Mouse (Mus musculus): ENCODE measurements around the gene Apof. TPM values are rescaled to one million over a fixed set of nuclear protein-coding genes. Genes with fewer than 3 reads are reported as not detected.
A peak's percentile ranks its signal among the peaks of the same experiment; 100 is the strongest.

Apof gene
- polyA plus RNA-seq, 2 experiments = 61.3 to 73.7 TPM

DNA sequence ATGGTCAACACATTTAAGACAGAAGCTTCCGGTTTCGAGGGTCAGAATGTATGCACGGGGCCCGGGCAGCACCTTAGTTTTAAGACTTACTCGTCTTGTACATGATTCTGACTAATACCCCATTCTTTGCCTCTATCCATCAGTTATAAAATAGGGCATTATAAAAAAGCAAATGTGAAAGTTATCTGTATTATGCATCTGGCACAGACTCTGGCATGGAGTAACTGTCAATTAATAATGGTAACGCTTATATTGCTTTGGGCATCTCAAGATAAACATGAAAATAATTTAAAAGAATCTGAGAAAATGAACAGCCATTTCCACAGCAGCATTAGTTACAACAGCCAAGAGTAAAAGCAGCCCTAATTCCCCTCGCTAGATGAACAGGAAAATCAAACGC lies 40.5 kb upstream of the Apof start:
- TF ChIP-seq EP300 (IDR thresholded peaks at IDR 0.05; ENCODE audit: low read depth) (peak; percentile 33; the same call in 1 of the 2 replicates), CTCF (IDR thresholded peaks at IDR 0.05; ENCODE audit: low read depth) (no peak)

DNA sequence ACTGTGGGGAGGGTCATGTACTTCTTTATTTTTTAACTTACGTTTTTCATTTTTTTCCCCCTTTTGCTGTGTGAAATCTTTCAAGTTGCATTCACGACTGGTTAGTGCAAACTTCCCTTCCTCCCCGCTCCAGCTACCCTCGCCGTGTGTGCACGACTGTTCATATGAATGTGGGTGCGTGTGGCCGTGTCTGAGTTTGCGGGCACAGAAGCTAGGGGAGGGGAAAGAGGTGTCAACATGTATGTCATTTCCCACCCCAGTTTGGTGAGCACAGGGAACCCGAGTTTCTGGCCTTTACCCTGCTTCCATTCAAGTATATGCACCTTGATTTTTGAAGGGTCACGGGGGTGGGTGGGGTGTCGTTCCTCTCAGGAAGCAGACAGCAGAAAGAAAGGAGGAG lies 37.9 kb upstream of the Apof start:
- Histone ChIP-seq H3K27ac (no peak overlapping the region; the same call in 1 of the 2 replicates), H3K27me3 (ENCODE audit: control insufficient read depth, insufficient read depth, low read length) (no peaks in the 10 kb centered on the region), H3K4me1 (replicated peaks; ENCODE audit: control insufficient read depth in 2 of 2, insufficient read depth in 2 of 2, low read length in 1 of 2) (peaks cover 4 to 15% of the 10 kb centered on the region in 2 experiments), H3K9ac (replicated peaks) (no peak overlapping the region; the same call in 1 of the 2 replicates), H3K9me3 (ENCODE audit: control insufficient read depth, low read length) (no peaks in the 10 kb centered on the region), H3K4me2 (ENCODE audit: low read depth) (peak overlapping the region; percentile 98), H3K36me3 (replicated peaks; ENCODE audit: control insufficient read depth, insufficient read depth, low read depth) (peaks cover 3% of the 10 kb centered on the region), H3K4me3 (ENCODE audit: insufficient read depth in 1 of 2, low read depth in 2 of 2, low read length in 2 of 2) (0 out of 4 replicates have a peak overlapping the region, but pooled peaks of 1 of the 2 experiments have one; percentile 100)
- TF ChIP-seq EP300 (IDR thresholded peaks at IDR 0.05; ENCODE audit: low read depth) = no peak
- ATAC-seq (ENCODE audit: insufficient read depth) (no peak), DNase-seq (ENCODE audit: low read depth in 3 of 3, low spot score in 3 of 3) (no peak)
- 68% methylated on average over 12 of the region's 12 CpGs for WGBS (ENCODE audit: insufficient replicate concordance)

More for the DNA sequence above, 40.5 kb upstream of the Apof start:
- Histone ChIP-seq H3K9ac (replicated peaks) (no peak overlapping the region), H3K4me2 (ENCODE audit: low read depth) (no peak overlapping the region), H3K9me3 (ENCODE audit: control insufficient read depth, low read length) (no peaks in the 10 kb centered on the region), H3K4me3 (ENCODE audit: insufficient read depth in 1 of 2, low read depth in 2 of 2, low read length in 2 of 2) (no peak overlapping the region), H3K36me3 (replicated peaks; ENCODE audit: control insufficient read depth, insufficient read depth, low read depth) (no peaks in the 10 kb centered on the region), H3K4me1 (replicated peaks; ENCODE audit: control insufficient read depth in 2 of 2, insufficient read depth in 2 of 2, low read length in 1 of 2) (peaks cover 2 to 9% of the 10 kb centered on the region in 2 experiments), H3K27ac (no peak overlapping the region), H3K27me3 (ENCODE audit: control insufficient read depth, insufficient read depth, low read length) (no peaks in the 10 kb centered on the region)
- WGBS (ENCODE audit: insufficient replicate concordance) = 71% methylated on average over 8 of the region's 8 CpGs
- ATAC-seq (ENCODE audit: insufficient read depth) = no peak
- DNase-seq (ENCODE audit: low read depth in 3 of 3, low spot score in 3 of 3) = no peak

DNA sequence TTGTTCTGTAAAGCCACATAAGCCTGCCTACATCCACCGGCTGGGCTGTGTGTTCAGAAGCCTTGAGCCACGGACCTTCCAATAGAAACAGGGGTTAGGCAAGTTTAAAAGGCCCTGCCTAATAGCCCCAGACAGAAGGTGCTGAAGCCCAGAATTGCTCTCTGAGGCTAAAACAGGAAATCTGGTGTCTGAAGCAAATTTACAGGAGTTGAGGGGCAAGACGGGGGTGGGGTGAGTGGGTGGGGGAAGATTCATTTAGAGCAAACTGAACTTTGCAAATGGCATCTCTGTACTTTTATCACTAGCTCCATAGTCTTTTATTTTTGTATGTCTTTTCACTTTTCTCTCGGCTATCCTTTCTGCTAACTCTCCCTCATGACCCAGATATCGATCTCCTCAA lies 37.3 kb upstream of the Apof start:
- Histone ChIP-seq H3K36me3 (replicated peaks; ENCODE audit: control insufficient read depth, insufficient read depth, low read depth) (peaks cover 3% of the 10 kb centered on the region), H3K27me3 (ENCODE audit: control insufficient read depth, insufficient read depth, low read length) (no peaks in the 10 kb centered on the region), H3K27ac (peak overlapping the region; percentile 94), H3K4me1 (replicated peaks; ENCODE audit: control insufficient read depth in 2 of 2, insufficient read depth in 2 of 2, low read length in 1 of 2) (peaks cover 4 to 18% of the 10 kb centered on the region in 2 experiments), H3K9ac (replicated peaks) (peak overlapping the region; percentile 98), H3K4me2 (ENCODE audit: low read depth) (peak overlapping the region; percentile 98), H3K9me3 (ENCODE audit: control insufficient read depth, low read length) (no peaks in the 10 kb centered on the region), H3K4me3 (ENCODE audit: insufficient read depth in 1 of 2, low read depth in 2 of 2, low read length in 2 of 2) (peak overlapping the region; percentile 92 to 100)
- ATAC-seq (ENCODE audit: insufficient read depth) (no peak), DNase-seq (ENCODE audit: low read depth in 3 of 3, low spot score in 3 of 3) (no peak)
- WGBS (ENCODE audit: insufficient replicate concordance) = 8% methylated on average over 5 of the region's 5 CpGs
- TF ChIP-seq EP300 (IDR thresholded peaks at IDR 0.05; ENCODE audit: low read depth) = no peak
- no peak for TF ChIP-seq CTCF (IDR thresholded peaks at IDR 0.05; ENCODE audit: low read depth)

DNA sequence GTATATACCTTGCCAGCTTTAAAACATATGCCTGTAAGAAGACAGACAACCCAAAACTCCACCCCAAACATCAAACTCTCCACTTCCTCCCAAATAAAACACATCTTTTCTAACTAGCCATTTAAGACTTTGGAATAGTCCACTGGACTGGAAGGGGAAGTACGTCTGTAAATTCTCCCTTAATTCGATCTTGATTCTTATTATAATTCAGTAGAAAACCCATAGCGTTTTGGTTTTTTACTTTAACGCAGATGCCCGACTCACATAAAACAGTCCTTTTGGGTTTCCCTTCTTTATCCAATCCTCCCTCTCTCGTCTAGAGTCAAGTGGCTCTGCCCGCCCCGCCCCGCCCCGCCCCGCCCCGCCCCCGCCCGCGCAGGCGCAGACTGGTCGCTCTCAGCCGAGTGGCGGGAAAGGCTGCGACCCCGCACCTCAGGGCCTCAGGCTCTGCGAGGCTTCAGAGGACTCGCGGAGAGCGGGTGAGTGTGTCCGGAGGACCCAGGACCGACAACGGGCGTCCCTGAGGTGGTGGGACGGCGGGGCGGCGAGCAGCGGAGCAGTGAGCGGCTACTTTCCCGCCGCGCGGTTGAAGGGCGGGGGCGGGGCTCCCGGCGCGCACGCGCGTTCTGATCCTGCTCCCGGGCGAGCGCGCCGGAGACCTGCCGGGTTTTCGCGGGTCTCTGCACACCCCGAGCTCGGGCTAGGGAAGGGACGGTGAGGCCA lies 36.6 kb upstream of the Apof start, which contains the start of gene Timeless:
Gene Timeless (plus strand): TSS at position 369 of the 723 bp plus-strand sequence.
- Histone ChIP-seq H3K36me3 (replicated peaks; ENCODE audit: control insufficient read depth, insufficient read depth, low read depth) (peaks cover 3% of the 10 kb centered on the region), H3K4me1 (replicated peaks; ENCODE audit: control insufficient read depth in 2 of 2, insufficient read depth in 2 of 2, low read length in 1 of 2) (peaks cover 4 to 18% of the 10 kb centered on the region in 2 experiments), H3K9ac (replicated peaks) (peak within 1 kb of the TSS; percentile 98), H3K4me3 (ENCODE audit: insufficient read depth in 1 of 2, low read depth in 2 of 2, low read length in 2 of 2) (peak within 1 kb of the TSS; percentile 92 to 100), H3K27ac (peak within 1 kb of the TSS; percentile 94), H3K27me3 (ENCODE audit: control insufficient read depth, insufficient read depth, low read length) (no peaks in the 10 kb centered on the region), H3K4me2 (ENCODE audit: low read depth) (peak within 1 kb of the TSS; percentile 98), H3K9me3 (ENCODE audit: control insufficient read depth, low read length) (no peaks in the 10 kb centered on the region)
- WGBS (ENCODE audit: insufficient replicate concordance) = under 1% methylated on average over 57 of the region's 58 CpGs
- ATAC-seq (ENCODE audit: insufficient read depth) (peak; percentile 91), DNase-seq (ENCODE audit: low read depth in 3 of 3, low spot score in 3 of 3) (peak; percentile 64 to 69 (median 64))
- TF ChIP-seq EP300 (IDR thresholded peaks at IDR 0.05; ENCODE audit: low read depth) (peak; percentile 33; the same call in 1 of the 2 replicates), CTCF (IDR thresholded peaks at IDR 0.05; ENCODE audit: low read depth) (no peak)

DNA sequence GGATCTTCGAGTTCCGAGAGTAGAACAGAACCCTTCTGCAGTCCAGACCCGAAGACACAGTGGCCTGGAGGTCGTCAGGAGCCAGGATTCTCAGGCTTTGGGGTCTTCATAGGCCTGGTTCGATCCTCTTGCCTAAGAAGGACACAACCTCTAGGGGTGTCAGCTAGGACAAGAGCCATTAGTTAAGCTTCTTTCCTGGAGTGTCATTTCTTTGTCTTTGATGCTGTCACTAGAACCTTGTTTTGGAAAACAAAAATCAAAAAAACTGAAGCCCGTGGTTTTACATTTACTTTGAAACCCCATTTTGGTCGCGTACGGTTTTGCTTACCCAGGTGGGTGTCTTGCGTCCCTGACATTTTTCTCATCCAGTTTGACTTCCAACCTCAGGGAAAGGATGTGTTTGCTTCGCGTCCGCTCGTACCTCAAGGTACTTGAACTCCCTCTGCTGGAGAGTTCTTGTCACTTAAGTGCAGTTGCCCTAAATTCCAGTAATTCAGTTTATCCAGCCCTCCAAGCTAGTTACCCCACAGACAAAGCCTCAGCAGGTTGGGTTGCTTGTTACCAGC lies 36.0 kb upstream of the Apof start:
- Histone ChIP-seq H3K36me3 (replicated peaks; ENCODE audit: control insufficient read depth, insufficient read depth, low read depth) (peaks cover 3% of the 10 kb centered on the region), H3K27me3 (ENCODE audit: control insufficient read depth, insufficient read depth, low read length) (no peaks in the 10 kb centered on the region), H3K9ac (replicated peaks) (peak overlapping the region; percentile 98), H3K4me3 (ENCODE audit: insufficient read depth in 1 of 2, low read depth in 2 of 2, low read length in 2 of 2) (peak overlapping the region; percentile 92 to 100), H3K4me2 (ENCODE audit: low read depth) (peak overlapping the region; percentile 98), H3K9me3 (ENCODE audit: control insufficient read depth, low read length) (no peaks in the 10 kb centered on the region), H3K27ac (peak overlapping the region; percentile 94), H3K4me1 (replicated peaks; ENCODE audit: control insufficient read depth in 2 of 2, insufficient read depth in 2 of 2, low read length in 1 of 2) (peaks cover 4 to 18% of the 10 kb centered on the region in 2 experiments)
- ATAC-seq (ENCODE audit: insufficient read depth) (peak; percentile 58), DNase-seq (ENCODE audit: low read depth in 3 of 3, low spot score in 3 of 3) (peak; percentile 81 to 82 (median 82))
- peak; percentile 89 for TF ChIP-seq CTCF (IDR thresholded peaks at IDR 0.05; ENCODE audit: low read depth)
- no peak for TF ChIP-seq EP300 (IDR thresholded peaks at IDR 0.05; ENCODE audit: low read depth)
- WGBS (ENCODE audit: insufficient replicate concordance) = under 1% methylated on average over 14 of the region's 14 CpGs
